Mouse (Mus musculus): ENCODE data around the gene Actl11. TPM values are rescaled to one million over a fixed set of nuclear protein-coding genes. Genes with fewer than 3 reads are reported as not detected.

The Actl11 gene
- polyA plus RNA-seq, 1 experiment from 2014 or later, result not detected

- H3K27ac ChIP-seq, result peak overlapping the region; percentile 74
- peaks cover 49% of the 10 kb centered on the region for H3K27me3 ChIP-seq (ENCODE audit: poor library complexity, severe bottlenecking)
- no peak for DNase-seq (ENCODE audit: extremely low spot score, low spot score)
- peak overlapping the region; percentile 49 for H3K4me3 ChIP-seq
- 0 out of 2 replicates have a peak, but pooled peaks cover 3% of the 10 kb centered on the region for H3K36me3 ChIP-seq (replicated peaks)
- WGBS, result 47% methylated on average over 31 of the region's 31 CpGs
- no peaks in the 10 kb centered on the region for H3K9me3 ChIP-seq
- H3K4me1 ChIP-seq, result peaks cover 43% of the 10 kb centered on the region
These were observed 21.1 kb upstream of the Actl11 start for GRCm38 (mm10) chr9:107906967-107907800.

GRCm38 (mm10) chr9:107907801-107908120 is 20.5 kb upstream of the Actl11 start:
- Histone ChIP-seq H3K4me3 (no peak overlapping the region; the same call in 1 of the 2 replicates), H3K27me3 (ENCODE audit: poor library complexity, severe bottlenecking) (peaks cover 43% of the 10 kb centered on the region), H3K4me1 (peaks cover 43% of the 10 kb centered on the region), H3K9me3 (no peaks in the 10 kb centered on the region), H3K36me3 (replicated peaks) (0 out of 2 replicates have a peak, but pooled peaks cover under 1% of the 10 kb centered on the region), H3K27ac (peak overlapping the region; percentile 74; the same call in 1 of the 2 replicates)
- 87% methylated on average over 14 of the region's 14 CpGs for WGBS
- DNase-seq (ENCODE audit: extremely low spot score, low spot score), result no peak

GRCm38 (mm10) chr9:107908410-107909158 is 19.7 kb upstream of the Actl11 start:
- DNase-seq (ENCODE audit: extremely low spot score, low spot score), result no peak
- H3K9me3 ChIP-seq, result no peaks in the 10 kb centered on the region
- 37% methylated on average over 18 of the region's 18 CpGs for WGBS
- no peaks in the 10 kb centered on the region for H3K36me3 ChIP-seq (replicated peaks)
- peak overlapping the region; percentile 14; the same call in 1 of the 2 replicates for H3K4me3 ChIP-seq
- no peak overlapping the region for H3K27ac ChIP-seq
- peaks cover 43% of the 10 kb centered on the region for H3K4me1 ChIP-seq
- peaks cover 36% of the 10 kb centered on the region for H3K27me3 ChIP-seq (ENCODE audit: poor library complexity, severe bottlenecking)

- Histone ChIP-seq H3K4me1 (peaks cover 39% of the 10 kb centered on the region), H3K27me3 (ENCODE audit: poor library complexity, severe bottlenecking) (peaks cover 34% of the 10 kb centered on the region), H3K4me3 (no peak overlapping the region), H3K27ac (no peak overlapping the region), H3K9me3 (no peaks in the 10 kb centered on the region), H3K36me3 (replicated peaks) (no peaks in the 10 kb centered on the region)
- WGBS, result 94% methylated on average over 15 of the region's 15 CpGs
- DNase-seq (ENCODE audit: extremely low spot score, low spot score), result no peak
These were observed 18.1 kb upstream of the Actl11 start for GRCm38 (mm10) chr9:107910025-107910769.

GRCm38 (mm10) chr9:107914764-107915420 is 13.4 kb upstream of the Actl11 start:
- no peak overlapping the region for H3K4me3 ChIP-seq
- WGBS, result 88% methylated on average over 16 of the region's 16 CpGs
- H3K27ac ChIP-seq, result no peak overlapping the region
- H3K27me3 ChIP-seq (ENCODE audit: poor library complexity, severe bottlenecking), result no peaks in the 10 kb centered on the region
- no peaks in the 10 kb centered on the region for H3K9me3 ChIP-seq
- DNase-seq (ENCODE audit: extremely low spot score, low spot score), result no peak
- no peaks in the 10 kb centered on the region for H3K36me3 ChIP-seq (replicated peaks)
- H3K4me1 ChIP-seq, result peaks cover 14% of the 10 kb centered on the region

GRCm38 (mm10) chr9:107917895-107918608 is 10.2 kb upstream of the Actl11 start:
- Histone ChIP-seq H3K27ac (no peak overlapping the region), H3K4me1 (peaks cover 14% of the 10 kb centered on the region), H3K36me3 (replicated peaks) (no peaks in the 10 kb centered on the region), H3K27me3 (ENCODE audit: poor library complexity, severe bottlenecking) (no peaks in the 10 kb centered on the region), H3K4me3 (no peak overlapping the region), H3K9me3 (no peaks in the 10 kb centered on the region)
- WGBS, result 57% methylated on average over 13 of the region's 13 CpGs
- DNase-seq (ENCODE audit: extremely low spot score, low spot score), result no peak

GRCm38 (mm10) chr9:107918884-107919283 is 9.4 kb upstream of the Actl11 start:
- Histone ChIP-seq H3K36me3 (replicated peaks) (no peaks in the 10 kb centered on the region), H3K4me1 (peaks cover 15% of the 10 kb centered on the region), H3K27me3 (ENCODE audit: poor library complexity, severe bottlenecking) (peaks cover 2% of the 10 kb centered on the region; the same call in 1 of the 2 replicates), H3K9me3 (no peaks in the 10 kb centered on the region), H3K27ac (no peak overlapping the region), H3K4me3 (no peak overlapping the region)
- no peak for DNase-seq (ENCODE audit: extremely low spot score, low spot score)
- 83% methylated on average over 6 of the region's 6 CpGs for WGBS

GRCm38 (mm10) chr9:107919441-107919840 is 8.8 kb upstream of the Actl11 start:
- no peaks in the 10 kb centered on the region for H3K9me3 ChIP-seq
- DNase-seq (ENCODE audit: extremely low spot score, low spot score), result no peak
- H3K4me3 ChIP-seq, result no peak overlapping the region
- H3K27ac ChIP-seq, result no peak overlapping the region
- WGBS, result 88% methylated on average over 5 of the region's 5 CpGs
- peaks cover 20% of the 10 kb centered on the region for H3K4me1 ChIP-seq
- H3K27me3 ChIP-seq (ENCODE audit: poor library complexity, severe bottlenecking), result peaks cover 8% of the 10 kb centered on the region; the same call in 1 of the 2 replicates
- no peaks in the 10 kb centered on the region for H3K36me3 ChIP-seq (replicated peaks)

GRCm38 (mm10) chr9:107923021-107923420 is 5.2 kb upstream of the Actl11 start:
- peaks cover 39% of the 10 kb centered on the region for H3K4me1 ChIP-seq
- DNase-seq (ENCODE audit: extremely low spot score, low spot score), result no peak
- no peak overlapping the region for H3K27ac ChIP-seq
- WGBS, result 35% methylated on average over 7 of the region's 7 CpGs
- peaks cover 8% of the 10 kb centered on the region; the same call in 1 of the 2 replicates for H3K27me3 ChIP-seq (ENCODE audit: poor library complexity, severe bottlenecking)
- H3K36me3 ChIP-seq (replicated peaks), result no peaks in the 10 kb centered on the region
- no peaks in the 10 kb centered on the region for H3K9me3 ChIP-seq
- no peak overlapping the region for H3K4me3 ChIP-seq

- peak overlapping the region; percentile 60; the same call in 1 of the 2 replicates for H3K27ac ChIP-seq
- 64% methylated on average over 6 of the region's 6 CpGs for WGBS
- no peak for DNase-seq (ENCODE audit: extremely low spot score, low spot score)
- H3K4me3 ChIP-seq, result no peak overlapping the region
- H3K4me1 ChIP-seq, result peaks cover 37% of the 10 kb centered on the region
- H3K9me3 ChIP-seq, result no peaks in the 10 kb centered on the region
- peaks cover 8% of the 10 kb centered on the region; the same call in 1 of the 2 replicates for H3K27me3 ChIP-seq (ENCODE audit: poor library complexity, severe bottlenecking)
- no peaks in the 10 kb centered on the region for H3K36me3 ChIP-seq (replicated peaks)
These were observed 4.3 kb upstream of the Actl11 start for GRCm38 (mm10) chr9:107923956-107924355.

- H3K4me3 ChIP-seq, result no peak overlapping the region
- H3K27ac ChIP-seq, result no peak overlapping the region
- H3K27me3 ChIP-seq (ENCODE audit: poor library complexity, severe bottlenecking), result peaks cover 8% of the 10 kb centered on the region; the same call in 1 of the 2 replicates
- H3K36me3 ChIP-seq (replicated peaks), result no peaks in the 10 kb centered on the region
- peaks cover 37% of the 10 kb centered on the region for H3K4me1 ChIP-seq
- 24% methylated on average over 3 of the region's 3 CpGs for WGBS
- no peaks in the 10 kb centered on the region for H3K9me3 ChIP-seq
- no peak for DNase-seq (ENCODE audit: extremely low spot score, low spot score)
These were observed 3.0 kb upstream of the Actl11 start for GRCm38 (mm10) chr9:107925251-107925650.
